Mouse (Mus musculus): ENCODE results near the gene Brf1. TPM values are rescaled to one million over a fixed set of nuclear protein-coding genes. Genes with fewer than 3 reads are reported as not detected.

Brf1 gene
- polyA plus RNA-seq, 1 experiment from 2014 or later, result 70.4 TPM

Small RNAs within 50 kb of the gene (microRNA-seq; reads per million reads assigned to microRNA genes)
- gene Mir6941, result not detected

Other genes with a start within 250 kb of the Brf1 start
- 7.9 and 10.4 TPM in 2 replicates for gene Pld4, start 240.0 kb downstream of the Brf1 start, polyA plus RNA-seq (2015; fragmentation: Nextera tagmentation; extraction: Ambion mirVana)
- 1.0 and 1.8 TPM in 2 replicates for gene Ahnak2, start 198.0 kb downstream of the Brf1 start, polyA plus RNA-seq (2015; fragmentation: Nextera tagmentation; extraction: Ambion mirVana)
- 11.2 and 11.9 TPM in 2 replicates for gene Clba1, start 191.8 kb downstream of the Brf1 start, polyA plus RNA-seq (2015; fragmentation: Nextera tagmentation; extraction: Ambion mirVana)
- 113 and 122 TPM in 2 replicates for gene Cdca4, start 171.3 kb downstream of the Brf1 start, polyA plus RNA-seq (2015; fragmentation: Nextera tagmentation; extraction: Ambion mirVana)
- gene Gpr132, start 132.5 kb downstream of the Brf1 start, polyA plus RNA-seq (2015; fragmentation: Nextera tagmentation; extraction: Ambion mirVana), result 0.12 and 0.14 TPM in 2 replicates
- 3.0 and 3.5 TPM in 2 replicates for gene Jag2, start 70.9 kb downstream of the Brf1 start, polyA plus RNA-seq (2015; fragmentation: Nextera tagmentation; extraction: Ambion mirVana)
- gene Nudt14, start 58.6 kb downstream of the Brf1 start, polyA plus RNA-seq (2015; fragmentation: Nextera tagmentation; extraction: Ambion mirVana), result 87.5 and 88.5 TPM in 2 replicates
- gene Btbd6, start 24.2 kb downstream of the Brf1 start, polyA plus RNA-seq (2015; fragmentation: Nextera tagmentation; extraction: Ambion mirVana), result 24.7 and 25.3 TPM in 2 replicates
- gene Pacs2, start 13.8 kb upstream of the Brf1 start, polyA plus RNA-seq (2015; fragmentation: Nextera tagmentation; extraction: Ambion mirVana), result 12.6 and 14.3 TPM in 2 replicates
- 0.80 TPM in 1 of 2 replicates, not detected in the other for gene Tex22, start 73.8 kb upstream of the Brf1 start, polyA plus RNA-seq (2015; fragmentation: Nextera tagmentation; extraction: Ambion mirVana)
- 16.0 and 16.3 TPM in 2 replicates for gene Mta1, start 97.6 kb upstream of the Brf1 start, polyA plus RNA-seq (2015; fragmentation: Nextera tagmentation; extraction: Ambion mirVana)
- gene Crip2, start 139.5 kb upstream of the Brf1 start, polyA plus RNA-seq (2015; fragmentation: Nextera tagmentation; extraction: Ambion mirVana), result 203 and 210 TPM in 2 replicates
- gene Crip1, start 145.6 kb upstream of the Brf1 start, polyA plus RNA-seq (2015; fragmentation: Nextera tagmentation; extraction: Ambion mirVana), result 309 and 310 TPM in 2 replicates
- 40.2 and 42.0 TPM in 2 replicates for gene Tedc1, start 155.7 kb upstream of the Brf1 start, polyA plus RNA-seq (2015; fragmentation: Nextera tagmentation; extraction: Ambion mirVana)
- 9.5 and 10.5 TPM in 2 replicates for gene Tmem121, start 185.2 kb upstream of the Brf1 start, polyA plus RNA-seq (2015; fragmentation: Nextera tagmentation; extraction: Ambion mirVana)